Mouse (Mus musculus): ENCODE results near the gene Gkap1.
A peak's percentile ranks its signal among the peaks of the same experiment; 100 is the strongest.

The Gkap1 gene

GRCm38 (mm10) chr13:58263546-58263945 lies 12.0 kb downstream of the Gkap1 start:
- no peak for DNase-seq

GRCm38 (mm10) chr13:58261674-58262073 lies 13.8 kb downstream of the Gkap1 start:
- DNase-seq, result no peak

- no peak for DNase-seq
Observed at GRCm38 (mm10) chr13:58253268-58253667, 22.2 kb downstream of the Gkap1 start.

- no peak for DNase-seq
Observed at GRCm38 (mm10) chr13:58248957-58249356, 26.5 kb downstream of the Gkap1 start.

- no peak for DNase-seq
Observed at GRCm38 (mm10) chr13:58236536-58236935, 39.0 kb downstream of the Gkap1 start.

GRCm38 (mm10) chr13:58232611-58233010 lies 42.9 kb downstream of the Gkap1 start:
- DNase-seq, result peak in 1 of 2 experiments; percentile 8

GRCm38 (mm10) chr13:58232070-58232469 lies 43.4 kb downstream of the Gkap1 start:
- no peak for DNase-seq

- DNase-seq, result no peak
Observed at GRCm38 (mm10) chr13:58228624-58229023, 46.9 kb downstream of the Gkap1 start.

- DNase-seq, result no peak
Observed at GRCm38 (mm10) chr13:58225694-58226093, 49.8 kb downstream of the Gkap1 start.

- DNase-seq, result no peak
Observed at GRCm38 (mm10) chr13:58220206-58220605, 55.3 kb downstream of the Gkap1 start.

- no peak for DNase-seq
Observed at GRCm38 (mm10) chr13:58217536-58217935, 58.0 kb downstream of the Gkap1 start.

GRCm38 (mm10) chr13:58216395-58216794 lies 59.1 kb downstream of the Gkap1 start:
- DNase-seq, result no peak

GRCm38 (mm10) chr13:58215592-58216341 lies 59.7 kb downstream of the Gkap1 start, which contains the start of gene Ubqln1:
Ubqln1 (minus strand) TSS chr13:58215653.
- peak; percentile 77 to 79 for DNase-seq

- DNase-seq, result no peak
Observed at GRCm38 (mm10) chr13:58215253-58215591, 60.3 kb downstream of the Gkap1 start.

GRCm38 (mm10) chr13:58214346-58215252 lies 60.9 kb downstream of the Gkap1 start:
- peak in 1 of 2 experiments; percentile 5 for DNase-seq

- peak in 1 of 2 experiments; percentile 13 for DNase-seq
Observed at GRCm38 (mm10) chr13:58213801-58214200, 61.7 kb downstream of the Gkap1 start.

GRCm38 (mm10) chr13:58212530-58212929 lies 63.0 kb downstream of the Gkap1 start:
- DNase-seq, result no peak

- DNase-seq, result no peak
Observed at GRCm38 (mm10) chr13:58210441-58210840, 65.1 kb downstream of the Gkap1 start.

- DNase-seq, result no peak
Observed at GRCm38 (mm10) chr13:58206084-58206483, 69.4 kb downstream of the Gkap1 start.

GRCm38 (mm10) chr13:58204986-58205385 lies 70.5 kb downstream of the Gkap1 start:
- DNase-seq, result no peak

GRCm38 (mm10) chr13:58204202-58204601 lies 71.3 kb downstream of the Gkap1 start:
- DNase-seq, result no peak

- DNase-seq, result no peak
Observed at GRCm38 (mm10) chr13:58202903-58203302, 72.6 kb downstream of the Gkap1 start.

GRCm38 (mm10) chr13:58201908-58202307 lies 73.6 kb downstream of the Gkap1 start:
- no peak for DNase-seq

- no peak for DNase-seq
Observed at GRCm38 (mm10) chr13:58201343-58201742, 74.2 kb downstream of the Gkap1 start.
